Mouse (Mus musculus) spleen, embryonic (tissue): Measurements from ENCODE around the gene Rapgef4.

Experiments
- CTCF ChIA-PET: fragments of 350-600 bp; sonication (Branson Sonifier 250); formaldehyde crosslinking; loops from one replicate; lab custom pipeline; 2022; lab: Charles Lee

Gene Rapgef4

GRCm38 (mm10) chr2:72253882-72254281 lies 272.8 kb downstream of the Rapgef4 start:
- CTCF ChIA-PET: no interaction called here

DNA sequence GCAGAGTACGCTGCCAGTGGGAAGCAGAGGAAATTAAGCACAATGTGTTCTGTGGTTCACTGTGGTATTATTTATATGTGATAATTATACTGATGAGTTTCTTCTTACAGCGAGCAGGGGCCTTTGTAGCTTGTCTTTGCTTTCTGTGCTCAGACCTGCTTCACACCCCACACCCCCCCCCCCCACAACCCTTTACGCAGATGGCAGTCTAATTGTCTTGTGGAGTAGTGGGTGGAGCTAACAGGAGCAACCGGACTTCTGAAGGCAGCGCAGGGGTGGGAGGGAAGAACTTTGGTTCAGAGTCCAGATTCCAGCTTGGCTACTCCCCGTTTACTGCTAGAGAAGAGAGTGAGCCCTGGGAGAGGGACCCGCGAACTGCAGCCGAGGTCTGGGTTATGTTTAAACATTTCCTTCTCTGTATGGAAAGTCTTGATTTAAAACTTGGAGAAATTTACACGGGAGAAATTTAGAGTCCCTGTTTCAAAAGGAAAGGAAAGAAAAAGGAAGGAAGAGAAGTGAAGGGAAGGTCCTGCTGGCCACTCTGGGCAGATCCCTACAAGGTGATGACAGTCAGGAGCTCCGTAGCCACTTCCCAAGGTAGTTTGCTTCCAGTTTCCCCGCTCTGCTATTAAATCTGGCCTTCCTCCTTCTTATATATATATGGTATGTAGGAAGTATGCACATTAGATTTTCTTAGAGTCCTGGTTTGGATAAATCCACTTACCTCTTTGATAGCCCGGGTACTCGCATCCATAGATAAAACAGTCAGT lies 274.0 kb downstream of the Rapgef4 start:
- CTCF ChIA-PET: interaction anchor here (0.5 kb wide), 1 partner anchor 21 kb away, joined by 4 read pairs; no protein-coding TSS in a partner anchor

DNA sequence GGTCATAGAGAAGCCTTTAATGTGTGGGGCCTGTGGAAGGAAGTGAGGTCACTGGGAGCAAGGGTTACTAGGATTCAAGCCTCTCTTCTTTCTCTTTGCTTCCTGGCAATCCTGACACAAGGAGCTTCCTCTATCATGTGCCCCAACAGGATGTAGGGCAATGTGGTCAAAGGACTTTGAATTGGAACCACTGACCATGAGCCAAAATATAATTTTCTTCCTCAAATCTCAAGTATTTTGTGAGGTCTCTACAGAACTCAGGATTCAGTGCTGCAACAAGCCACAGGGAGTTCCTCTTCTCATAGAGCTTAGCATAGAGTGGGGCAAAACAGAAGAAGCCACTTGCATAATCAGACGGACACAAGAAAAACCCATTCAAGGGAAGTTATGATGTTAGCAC lies 279.7 kb downstream of the Rapgef4 start:
- CTCF ChIA-PET: no interaction called here

DNA sequence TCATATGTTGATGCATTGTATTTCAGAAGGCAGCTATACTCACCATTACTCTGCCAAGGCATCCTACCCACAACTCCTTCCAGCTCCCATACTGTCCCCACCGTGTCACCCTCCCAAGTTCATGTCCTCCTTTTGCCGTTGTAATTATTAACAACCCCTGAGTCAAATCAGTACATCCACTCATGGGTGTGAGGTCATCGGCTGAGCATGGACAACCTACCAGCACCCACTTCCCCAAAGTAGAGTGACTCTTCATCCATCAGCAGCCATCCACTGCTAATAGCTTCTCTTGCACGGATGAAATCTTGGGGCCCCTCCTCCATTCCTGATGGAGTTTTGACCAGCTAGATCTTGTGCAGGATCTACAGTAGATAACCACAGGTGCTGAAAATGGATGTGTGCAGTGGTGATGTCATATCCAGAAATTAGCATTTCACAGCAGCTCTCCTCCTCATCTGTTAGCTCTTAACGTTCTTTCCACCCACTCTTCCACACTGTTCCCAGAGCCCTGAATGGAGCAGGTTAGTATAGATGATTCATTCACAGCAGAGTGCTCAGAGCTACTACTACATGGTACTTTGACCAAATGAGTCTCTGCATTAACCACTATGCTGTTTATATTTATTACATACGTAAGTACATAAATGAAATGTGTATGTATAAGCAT lies 281.9 kb downstream of the Rapgef4 start:
- CTCF ChIA-PET: no interaction called here

- CTCF ChIA-PET: interaction anchor here (0.6 kb wide), 1 partner anchor 21 kb away, joined by 5 read pairs; no protein-coding TSS in a partner anchor
Observed at GRCm38 (mm10) chr2:72267390-72267789, 286.4 kb downstream of the Rapgef4 start.

GRCm38 (mm10) chr2:72269651-72270341 lies 288.8 kb downstream of the Rapgef4 start:
- CTCF ChIA-PET: no interaction called here

DNA sequence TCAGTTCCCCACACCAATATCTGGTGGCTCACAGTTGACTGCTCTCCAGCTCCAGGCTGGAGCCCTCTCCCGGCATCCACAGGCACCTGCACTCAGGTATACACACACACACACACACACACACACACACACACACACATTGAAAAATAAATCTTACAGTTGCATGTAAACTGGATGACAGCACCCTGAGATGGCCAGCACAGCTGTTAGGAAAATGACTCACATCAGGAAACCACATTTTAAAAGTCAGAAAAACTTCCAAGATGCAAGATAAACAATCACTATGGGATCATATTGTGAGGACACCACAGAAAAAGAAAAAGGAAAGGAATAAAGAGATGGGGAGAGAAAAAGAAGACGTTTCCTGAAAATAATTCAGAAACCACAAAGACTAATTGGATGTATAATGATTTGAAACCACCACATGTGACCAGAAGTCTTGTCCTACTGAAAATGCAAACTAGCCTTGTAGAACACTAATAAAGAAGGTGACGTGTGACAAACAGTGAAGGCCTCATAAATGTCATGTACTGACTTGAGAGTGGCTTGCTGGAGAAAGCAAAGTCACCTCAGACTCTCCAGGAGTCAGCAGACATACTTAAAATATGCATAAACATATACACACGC lies 297.3 kb downstream of the Rapgef4 start:
- CTCF ChIA-PET: interaction anchor here (0.6 kb wide), 1 partner anchor 836 kb away, joined by 3 read pairs; no protein-coding TSS in a partner anchor

GRCm38 (mm10) chr2:72280524-72280923 lies 299.5 kb downstream of the Rapgef4 start:
- CTCF ChIA-PET: no interaction called here

DNA sequence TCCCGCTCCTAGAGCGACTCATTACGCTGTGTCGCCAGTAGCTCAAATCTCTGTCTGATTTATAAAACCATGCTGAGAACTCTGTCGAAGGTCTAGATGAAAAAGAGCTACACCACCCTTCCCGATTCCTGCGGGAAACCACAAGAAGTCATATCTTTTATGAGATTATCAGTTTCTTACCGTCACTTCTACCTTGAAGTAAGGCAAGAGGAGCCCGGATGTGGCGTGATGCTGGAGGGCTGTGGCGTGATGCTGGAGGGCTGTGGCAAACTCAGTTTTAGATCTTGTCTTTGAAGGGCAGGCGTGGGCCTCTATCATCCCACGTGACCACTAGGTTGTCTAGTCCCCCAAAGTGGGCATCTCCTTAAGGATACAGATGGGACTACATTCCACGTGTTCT lies 300.9 kb downstream of the Rapgef4 start:
- CTCF ChIA-PET: no interaction called here

GRCm38 (mm10) chr2:72282733-72283132 lies 301.7 kb downstream of the Rapgef4 start:
- CTCF ChIA-PET: no interaction called here

GRCm38 (mm10) chr2:72284689-72285088 lies 303.6 kb downstream of the Rapgef4 start:
- CTCF ChIA-PET: no interaction called here

DNA sequence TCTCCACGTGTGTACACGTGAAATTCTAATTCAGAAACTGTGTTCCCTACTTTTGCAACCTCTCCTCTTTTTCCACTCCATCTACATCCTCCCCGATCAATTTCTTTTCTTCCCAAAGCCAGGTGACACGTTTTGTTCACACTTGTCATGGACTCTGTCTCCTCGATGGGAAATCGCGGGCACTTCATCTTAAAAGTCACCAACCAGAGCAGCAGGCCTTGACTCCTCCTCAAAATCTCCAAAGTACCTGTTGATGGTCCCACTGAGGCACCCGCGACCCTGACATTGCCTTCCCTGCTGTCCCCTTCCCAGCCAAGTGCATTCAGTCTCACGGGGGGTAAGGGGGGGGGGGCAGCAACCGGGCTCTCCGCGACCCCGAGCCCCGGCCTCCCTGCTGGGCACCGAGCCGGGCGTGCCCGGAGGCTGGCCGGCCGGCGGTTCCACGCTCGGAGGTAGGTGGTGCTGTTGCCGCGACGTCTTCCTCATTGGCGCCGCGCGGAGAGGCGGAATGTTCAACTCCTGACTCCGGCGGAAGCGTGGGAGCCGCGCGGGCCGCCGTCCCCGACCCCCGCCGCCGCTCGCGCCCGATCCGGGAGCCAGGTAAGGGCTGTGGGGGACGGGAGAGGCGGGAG lies 304.3 kb downstream of the Rapgef4 start, which contains the start of gene Map3k20:
Gene Map3k20, plus strand, starts transcription at position 382 of the 632 bp plus-strand sequence.
- CTCF ChIA-PET: no interaction called here

DNA sequence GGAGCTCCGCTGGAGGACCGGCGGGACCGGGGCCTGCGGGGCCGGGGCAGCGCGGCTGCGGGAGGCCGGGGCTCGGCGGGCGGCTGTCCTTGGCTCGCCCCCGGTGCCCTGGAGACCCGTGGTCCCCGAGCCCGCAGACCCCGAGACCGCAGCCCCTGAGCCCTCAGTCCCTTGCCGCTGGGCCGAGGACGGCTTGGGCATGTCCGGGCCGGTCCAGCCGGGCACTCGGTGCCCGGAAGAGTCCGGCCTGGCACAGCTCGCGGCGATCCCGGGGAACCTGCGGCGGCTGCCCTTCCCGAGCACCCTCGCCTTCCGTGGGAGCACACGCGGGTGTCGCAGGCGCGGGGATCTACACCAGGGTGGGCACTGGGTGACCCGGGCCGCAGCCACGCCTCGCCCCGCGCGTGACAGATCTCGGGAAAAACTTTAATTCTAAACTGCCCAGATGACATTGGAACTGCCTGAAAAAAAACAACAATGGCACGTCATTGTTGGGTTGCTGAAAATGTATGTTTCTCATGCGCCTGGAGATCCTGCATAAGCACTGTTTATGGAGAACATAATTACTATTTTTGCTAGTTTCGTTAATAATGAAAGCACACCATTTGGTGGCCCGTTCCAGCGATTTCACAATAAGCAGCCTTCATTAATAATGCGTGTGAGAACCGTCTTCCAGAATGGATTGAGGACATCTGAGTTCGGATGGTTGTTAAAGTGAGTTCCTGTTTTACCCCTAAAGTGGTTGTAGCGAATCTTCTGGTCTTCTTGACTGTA lies 305.0 kb downstream of the Rapgef4 start:
- CTCF ChIA-PET: interaction anchor here (0.6 kb wide), 1 partner anchor 13 kb away, joined by 10 read pairs; no protein-coding TSS in a partner anchor

GRCm38 (mm10) chr2:72287142-72287541 lies 306.1 kb downstream of the Rapgef4 start:
- CTCF ChIA-PET: no interaction called here

DNA sequence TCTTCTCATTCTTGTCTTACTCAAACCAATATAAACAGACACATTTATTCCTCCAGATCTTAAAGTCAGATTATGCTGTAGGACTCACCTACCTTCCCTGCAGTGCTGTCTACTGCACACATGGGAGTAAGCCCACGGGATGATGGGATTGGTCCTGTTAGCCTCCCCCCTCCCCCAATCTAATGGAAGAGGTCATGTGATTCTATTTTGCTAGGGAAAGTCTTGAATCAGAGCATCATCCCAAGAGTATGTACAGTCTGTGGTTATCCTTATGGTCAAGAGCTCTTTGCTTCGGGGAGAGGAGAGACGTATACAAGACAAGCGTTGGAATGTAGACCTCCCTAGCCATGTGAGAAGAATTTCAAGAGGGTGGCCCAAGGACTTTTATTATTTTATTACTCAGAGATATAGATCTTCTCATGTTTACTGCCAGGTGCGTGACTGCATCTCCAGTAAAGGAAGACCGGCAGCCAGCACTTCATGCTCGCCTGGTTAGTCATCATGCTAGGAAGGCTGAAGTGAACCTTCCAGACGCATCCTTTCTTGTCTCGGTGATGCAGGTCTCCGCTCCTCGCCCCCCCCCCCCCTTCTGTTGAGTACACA lies 308.0 kb downstream of the Rapgef4 start:
- CTCF ChIA-PET: no interaction called here

GRCm38 (mm10) chr2:72291103-72291502 lies 310.1 kb downstream of the Rapgef4 start:
- CTCF ChIA-PET: no interaction called here

DNA sequence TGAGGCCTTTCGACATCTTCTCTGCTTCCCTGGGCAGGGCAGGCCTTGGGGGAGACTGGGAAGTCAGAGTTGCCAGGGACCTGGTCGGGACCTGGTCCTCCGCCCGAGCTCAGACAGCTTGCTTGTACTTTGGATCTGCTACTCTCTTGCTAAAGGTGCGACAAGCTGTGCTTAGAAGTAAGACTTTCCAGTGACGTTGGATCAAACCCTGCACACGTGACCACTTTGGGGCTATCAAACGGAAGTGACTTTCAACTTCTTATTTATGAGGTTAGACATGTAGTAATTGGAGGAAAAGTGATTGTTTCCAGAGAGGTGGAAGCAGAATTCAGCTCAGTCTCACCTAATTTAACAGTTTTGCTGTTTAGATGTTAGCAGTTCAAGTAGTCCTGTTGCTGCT lies 311.5 kb downstream of the Rapgef4 start:
- CTCF ChIA-PET: no interaction called here

- CTCF ChIA-PET: interaction anchor here (0.7 kb wide), 1 partner anchor 166 kb away, joined by 3 read pairs; no protein-coding TSS in a partner anchor
Observed at GRCm38 (mm10) chr2:72294994-72295393, 314.0 kb downstream of the Rapgef4 start.

DNA sequence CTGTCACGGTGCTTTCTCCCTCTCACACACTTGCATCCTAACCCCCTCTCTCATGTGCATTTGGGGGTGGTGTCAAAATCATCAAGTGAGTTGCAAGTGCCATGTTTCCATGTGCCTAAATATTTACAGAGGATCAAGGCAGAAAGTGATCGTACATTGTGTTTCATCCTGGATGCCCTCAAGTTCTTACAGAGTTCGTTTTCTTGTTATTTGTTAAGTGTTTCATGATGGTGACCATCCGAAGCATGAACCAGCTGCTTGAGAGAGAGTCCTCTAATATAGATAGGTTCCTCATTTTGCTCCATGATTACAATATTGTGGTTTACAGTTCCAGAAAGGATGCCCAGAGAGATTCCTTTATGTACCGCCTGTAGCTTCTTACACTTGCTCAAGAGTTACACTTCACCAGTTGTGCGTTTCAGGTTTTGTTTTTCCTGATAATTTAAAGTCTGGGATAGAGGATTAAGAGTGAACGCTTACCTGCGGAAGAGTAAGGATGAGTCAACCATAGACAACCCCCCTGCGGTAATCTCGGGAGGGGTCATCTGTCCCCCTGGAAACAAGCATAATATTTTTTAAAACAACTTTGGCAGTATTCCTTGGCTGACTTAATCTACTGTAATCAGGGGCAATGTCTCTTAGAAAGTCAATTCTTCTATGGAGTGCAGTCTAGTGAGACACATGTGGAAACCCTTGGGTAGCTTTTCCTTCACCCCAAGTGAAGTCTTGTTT lies 316.1 kb downstream of the Rapgef4 start:
- CTCF ChIA-PET: no interaction called here
